Mouse (Mus musculus): ENCODE measurements at regions not wholly inside any gene's neighbourhood (a gene's known extent, or its start where the extent isn't known, plus 50 kb on each side); places are given as distances from the start of the nearest gene placed in this dataset.

DNA sequence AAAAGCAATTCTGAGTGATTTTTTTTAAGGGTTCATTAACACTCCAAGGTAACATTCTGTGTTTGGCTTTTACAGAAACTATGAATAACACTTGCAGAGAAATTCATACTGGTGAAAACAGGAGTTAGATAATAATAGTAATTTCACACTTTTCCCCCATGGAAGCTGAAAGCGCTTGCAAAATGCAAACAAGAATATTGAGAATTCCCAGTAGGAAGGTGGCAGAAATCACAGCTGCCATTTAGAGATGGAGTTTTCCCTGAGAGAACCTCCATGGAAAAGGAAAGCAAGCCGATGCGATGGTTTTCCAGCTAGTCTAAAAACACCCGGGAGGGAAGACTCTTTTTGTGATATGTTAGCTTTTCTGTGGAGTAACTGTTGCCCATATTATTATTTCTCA lies 174.1 kb upstream of the App start:
- peak; percentile 3 to 10 for DNase-seq (ENCODE audit: low spot score in 2 of 2)

DNA sequence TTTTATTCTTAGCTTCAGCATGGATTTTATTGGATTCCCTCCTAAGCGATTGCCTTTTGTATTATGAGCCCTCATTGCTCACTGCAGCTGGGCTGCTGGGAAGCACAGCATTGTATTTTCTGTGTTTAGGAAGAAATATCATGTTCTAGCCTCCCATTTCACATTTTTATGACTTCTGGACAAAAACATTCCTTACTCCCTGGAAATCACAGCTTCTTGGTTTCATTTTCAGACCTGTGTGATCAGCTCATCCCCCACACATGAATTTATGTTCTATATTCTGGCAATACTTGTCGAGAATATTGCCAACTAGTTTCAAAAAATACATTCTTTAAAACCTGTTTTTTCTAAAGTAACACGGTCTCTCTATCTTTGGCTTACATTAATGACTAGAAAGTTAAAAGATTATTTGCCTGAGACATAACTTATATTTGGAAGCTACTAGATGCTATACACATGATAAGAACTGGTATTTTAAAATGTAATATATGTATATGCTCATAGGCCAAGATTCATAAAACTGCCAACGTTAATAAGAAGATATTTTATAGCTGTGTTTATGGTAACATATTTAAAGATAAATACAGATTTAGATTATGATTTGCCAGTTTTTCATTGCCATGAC lies 163.0 kb upstream of the App start:
- no peak for DNase-seq (ENCODE audit: low spot score in 2 of 2)

GRCm38 (mm10) chr16:85333543-85333942 lies 160.0 kb upstream of the App start:
- DNase-seq (ENCODE audit: low spot score in 2 of 2): no peak

DNA sequence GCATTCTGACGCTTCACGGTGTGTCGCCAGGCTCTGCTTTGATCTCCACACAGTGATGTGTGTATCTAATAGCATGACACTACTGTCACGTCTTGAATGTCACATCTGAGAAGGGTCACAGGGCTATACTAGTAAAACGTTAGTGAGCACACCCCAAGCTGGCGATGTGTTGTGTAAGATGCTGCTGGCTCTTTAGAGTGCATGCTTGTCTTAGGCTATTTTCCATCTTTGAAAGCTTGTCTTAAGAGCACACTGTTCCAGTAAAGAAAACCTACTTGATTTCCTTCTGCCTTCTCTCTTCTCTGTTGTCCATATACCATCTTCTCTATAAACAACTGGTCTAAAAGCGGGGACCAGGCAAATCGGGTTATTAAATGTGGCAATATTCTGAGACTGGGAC lies 138.5 kb upstream of the App start:
- no peak for DNase-seq (ENCODE audit: low spot score in 2 of 2)

GRCm38 (mm10) chr16:85309493-85309892 lies 135.9 kb upstream of the App start:
- no peak for DNase-seq (ENCODE audit: low spot score in 2 of 2)

GRCm38 (mm10) chr16:85308429-85308828 lies 134.9 kb upstream of the App start:
- DNase-seq (ENCODE audit: low spot score in 2 of 2): no peak

GRCm38 (mm10) chr16:85307940-85308339 lies 134.4 kb upstream of the App start:
- no peak for DNase-seq (ENCODE audit: low spot score in 2 of 2)

DNA sequence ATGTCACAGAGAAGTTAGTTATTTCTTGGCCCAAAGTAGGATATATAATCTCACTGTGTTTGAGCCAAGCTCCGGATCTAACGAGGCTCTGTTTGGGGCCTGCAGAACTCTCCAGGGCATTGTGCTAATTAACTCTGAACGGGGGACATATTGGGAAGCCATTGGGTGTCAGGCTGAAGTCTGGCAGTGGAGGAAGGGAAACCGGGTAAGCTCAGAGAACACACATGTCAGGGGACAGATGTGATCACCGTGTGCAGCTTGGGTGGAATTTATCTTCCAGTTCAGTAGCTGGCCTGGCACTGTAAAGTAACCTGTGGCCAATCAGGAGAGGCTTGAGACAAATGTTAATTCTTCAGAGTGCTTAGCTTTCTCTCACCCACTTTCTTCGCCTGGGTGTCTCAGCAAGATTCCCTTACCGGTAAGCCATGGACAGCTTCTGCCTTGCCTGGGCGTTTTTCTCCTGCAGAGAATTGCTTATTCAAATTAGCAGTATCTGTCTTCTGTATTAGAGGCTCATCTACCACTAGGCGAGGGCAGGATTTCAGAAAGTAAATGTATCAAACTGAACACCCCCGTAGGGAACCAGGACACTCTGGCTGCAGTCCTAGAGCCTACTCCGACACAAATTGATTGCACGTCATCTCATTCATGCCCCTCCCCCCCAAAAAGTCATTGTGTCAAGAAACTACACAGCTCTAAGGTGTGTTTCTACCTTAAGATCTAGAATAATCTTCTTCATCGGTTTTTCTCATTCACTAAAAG lies 126.7 kb upstream of the App start:
- DNase-seq (ENCODE audit: low spot score in 2 of 2): no peak

DNA sequence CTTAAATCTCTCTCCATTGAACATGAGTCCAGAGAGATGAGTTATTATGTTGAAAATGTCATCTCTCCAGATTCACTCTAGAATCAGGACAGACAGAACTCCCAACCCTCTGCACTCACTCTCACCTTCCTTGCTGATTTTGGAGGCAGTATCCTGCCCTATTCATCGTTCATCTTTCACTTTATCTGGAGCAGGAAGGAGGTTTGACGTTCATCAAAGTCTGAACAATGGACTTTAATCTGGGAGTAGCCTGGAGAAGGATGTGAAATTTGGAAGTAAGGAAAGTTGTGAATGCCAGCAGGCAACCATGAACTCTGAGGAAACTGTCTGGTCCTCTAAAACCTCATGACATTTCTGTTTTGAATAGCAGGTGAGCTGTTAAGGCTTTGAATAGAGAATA lies 125.0 kb upstream of the App start:
- DNase-seq (ENCODE audit: low spot score in 2 of 2): no peak

- DNase-seq (ENCODE audit: low spot score in 2 of 2): no peak
Measured at GRCm38 (mm10) chr16:85290986-85291952, 117.7 kb upstream of the App start.

DNA sequence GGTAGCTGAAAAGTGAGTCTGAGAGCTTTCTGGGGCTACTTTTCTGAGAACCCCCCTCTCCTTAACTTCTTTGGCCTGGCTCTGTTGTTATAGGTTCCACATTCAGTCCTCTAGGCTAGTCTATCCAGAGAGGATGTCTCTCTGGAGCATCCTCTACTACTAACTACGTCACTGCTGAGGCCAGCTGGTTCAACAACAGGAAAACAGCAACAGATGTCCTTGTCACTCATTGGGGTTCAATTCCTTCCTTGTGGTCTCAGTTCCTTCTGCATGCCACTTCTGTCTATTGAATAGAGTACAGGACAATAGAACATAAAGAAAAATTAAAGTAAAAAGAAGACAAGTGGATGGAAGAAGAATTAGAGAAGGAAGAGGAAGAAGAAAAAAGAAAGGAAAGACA lies 104.3 kb upstream of the App start:
- no peak for DNase-seq (ENCODE audit: low spot score in 2 of 2)

DNA sequence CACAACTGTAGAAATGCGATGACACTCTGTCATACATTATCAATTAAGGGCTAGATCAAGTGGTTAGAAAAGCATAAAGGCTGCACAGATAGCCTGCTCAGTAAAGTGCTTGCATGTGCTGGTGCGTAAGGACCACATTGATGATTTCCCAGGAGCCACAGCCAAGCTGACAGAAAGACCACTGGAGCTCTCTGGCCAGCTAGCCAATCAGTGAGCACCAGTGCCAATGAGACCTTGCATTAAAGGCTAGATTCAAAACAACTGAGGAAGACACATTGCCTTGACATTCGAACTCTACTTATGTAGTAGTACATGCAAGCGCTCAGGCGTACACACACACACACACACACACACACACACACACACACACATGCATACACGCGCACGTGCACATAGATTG lies 96.1 kb upstream of the App start:
- no peak for DNase-seq (ENCODE audit: low spot score in 2 of 2)

DNA sequence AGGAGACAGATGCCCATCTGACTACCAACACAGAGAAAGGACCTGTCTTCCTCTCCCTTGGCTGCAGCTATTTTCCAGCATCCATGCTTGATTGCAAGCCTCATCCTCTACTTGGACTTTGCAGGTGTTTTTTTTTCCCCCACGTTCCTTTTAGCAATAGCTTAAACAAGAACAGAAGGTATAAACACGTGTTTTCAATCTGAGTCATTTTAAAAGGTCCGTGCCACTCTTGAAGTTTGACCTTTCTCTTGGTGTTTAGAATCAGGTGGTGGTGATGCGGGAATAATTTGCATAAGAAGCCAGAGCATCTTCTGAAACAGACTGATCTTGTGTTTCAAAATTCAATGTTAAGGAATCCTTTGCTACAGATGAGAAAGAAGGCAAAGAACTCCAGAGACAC lies 86.3 kb upstream of the App start:
- no peak for DNase-seq (ENCODE audit: low spot score in 2 of 2)

- DNase-seq (ENCODE audit: low spot score in 2 of 2): no peak
Measured at GRCm38 (mm10) chr16:85247301-85247700, 73.7 kb upstream of the App start.

DNA sequence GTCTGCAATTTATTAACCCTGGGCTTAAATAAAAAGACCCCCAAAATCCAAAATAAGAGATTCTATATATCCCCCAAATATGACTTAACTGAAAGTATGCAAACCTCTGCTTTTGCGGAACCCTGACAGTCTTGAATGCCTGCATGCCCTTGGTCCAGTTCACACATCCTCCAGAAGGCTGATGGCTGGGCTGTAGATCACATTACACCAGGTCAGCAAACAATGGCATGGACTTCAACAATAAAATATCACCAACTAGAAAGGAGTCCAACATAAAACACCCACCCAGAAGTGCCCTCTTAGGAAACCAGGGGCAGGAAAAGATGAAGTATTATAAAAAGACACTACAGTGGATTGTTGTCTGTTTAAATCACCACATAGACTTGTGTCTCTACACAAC lies 59.5 kb upstream of the App start:
- no peak for DNase-seq (ENCODE audit: low spot score in 2 of 2)

- DNase-seq (ENCODE audit: low spot score in 2 of 2): no peak
Measured at GRCm38 (mm10) chr16:85231908-85232467, 58.4 kb upstream of the App start.

DNA sequence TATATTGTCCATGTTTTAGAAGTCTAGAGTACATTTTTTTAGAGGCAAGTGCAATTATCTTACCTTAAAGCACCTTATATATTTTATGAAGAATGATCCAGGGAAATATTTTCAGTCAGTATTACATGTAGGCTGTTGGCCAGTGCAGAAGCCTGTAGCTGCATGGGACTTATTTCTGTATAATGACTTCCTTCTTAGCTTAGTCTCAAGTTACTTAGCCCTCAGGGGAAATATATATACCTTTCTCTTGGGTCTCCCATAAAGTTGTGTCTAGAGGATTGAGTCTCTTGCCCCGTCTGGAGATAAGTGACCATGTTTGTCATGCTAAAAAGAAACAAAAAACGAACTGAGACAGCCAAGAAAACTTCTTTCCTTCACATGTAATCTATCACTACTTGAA lies 57.8 kb upstream of the App start:
- no peak for DNase-seq (ENCODE audit: low spot score in 2 of 2)

DNA sequence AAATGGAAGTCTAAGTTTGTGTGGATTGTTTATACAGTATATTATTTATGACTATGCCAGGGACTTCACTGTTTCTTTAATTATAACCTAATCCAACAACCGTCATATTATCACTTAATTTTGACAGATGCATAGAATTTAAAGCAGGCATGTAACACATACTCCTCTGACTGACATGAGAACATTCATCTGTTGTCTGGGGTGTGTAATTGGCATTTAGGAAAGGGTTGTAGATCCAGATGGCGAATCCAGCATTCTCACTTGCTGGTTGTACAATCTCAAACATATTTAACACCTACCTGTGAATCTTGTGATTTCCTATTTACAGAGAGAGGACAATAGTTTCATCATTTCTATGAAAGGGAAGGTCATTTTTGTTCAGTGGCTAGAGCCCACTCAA lies 50.8 kb upstream of the App start:
- DNase-seq (ENCODE audit: low spot score in 2 of 2): no peak

All from left cerebral cortex, adult 18-20 months (tissue).